Mouse (Mus musculus): ENCODE results near the gene Cog5. TPM values are rescaled to one million over a fixed set of nuclear protein-coding genes. Genes with fewer than 3 reads are reported as not detected.

Cog5 gene
- polyA plus RNA-seq, 2 experiments, result 6.0 to 7.8 TPM

DNA sequence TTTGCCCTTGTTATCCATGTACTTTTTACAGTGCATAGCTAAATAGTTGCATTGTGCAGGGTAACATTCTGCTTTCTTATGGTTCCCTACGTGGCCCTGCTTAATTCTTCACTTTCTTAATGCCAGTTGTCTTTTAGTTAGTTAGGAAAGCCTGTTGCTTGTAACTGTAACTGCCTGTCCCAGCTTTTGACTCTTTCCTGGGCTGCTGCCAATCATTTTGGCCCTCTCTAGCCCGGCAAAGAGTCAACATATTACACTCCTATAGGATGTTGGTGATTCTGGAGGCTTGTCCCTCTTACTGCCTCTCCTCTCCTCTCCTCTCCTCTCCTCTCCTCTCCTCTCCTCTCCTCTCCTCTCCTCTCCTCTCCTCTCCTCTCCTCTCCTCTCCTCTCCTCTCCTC is 51.5 kb downstream of the Cog5 start:
- DNase-seq (ENCODE audit: low read depth in 3 of 3, low spot score in 3 of 3) (no peak), ATAC-seq (ENCODE audit: insufficient read depth) (no peak)
- no peak overlapping the region for H3K4me3 ChIP-seq (ENCODE audit: insufficient read depth in 1 of 2, low read depth in 2 of 2, low read length in 2 of 2)
- 53% methylated on average over 2 of the region's 2 CpGs for whole genome bisulfite sequencing (ENCODE audit: insufficient replicate concordance)
- no peaks in the 10 kb centered on the region for H3K4me1 ChIP-seq (replicated peaks; ENCODE audit: control insufficient read depth in 2 of 2, insufficient read depth in 2 of 2, low read length in 1 of 2)
- no peak overlapping the region for H3K9ac ChIP-seq (replicated peaks)
- TF ChIP-seq CTCF (IDR thresholded peaks at IDR 0.05; ENCODE audit: low read depth), result no peak
- H3K27me3 ChIP-seq (ENCODE audit: control insufficient read depth, insufficient read depth, low read length), result no peaks in the 10 kb centered on the region
- no peak overlapping the region for H3K27ac ChIP-seq
- H3K4me2 ChIP-seq (ENCODE audit: low read depth), result no peak overlapping the region
- no peaks in the 10 kb centered on the region for H3K9me3 ChIP-seq (ENCODE audit: control insufficient read depth, low read length)
- H3K36me3 ChIP-seq (replicated peaks; ENCODE audit: control insufficient read depth, insufficient read depth, low read depth), result no peaks in the 10 kb centered on the region

DNA sequence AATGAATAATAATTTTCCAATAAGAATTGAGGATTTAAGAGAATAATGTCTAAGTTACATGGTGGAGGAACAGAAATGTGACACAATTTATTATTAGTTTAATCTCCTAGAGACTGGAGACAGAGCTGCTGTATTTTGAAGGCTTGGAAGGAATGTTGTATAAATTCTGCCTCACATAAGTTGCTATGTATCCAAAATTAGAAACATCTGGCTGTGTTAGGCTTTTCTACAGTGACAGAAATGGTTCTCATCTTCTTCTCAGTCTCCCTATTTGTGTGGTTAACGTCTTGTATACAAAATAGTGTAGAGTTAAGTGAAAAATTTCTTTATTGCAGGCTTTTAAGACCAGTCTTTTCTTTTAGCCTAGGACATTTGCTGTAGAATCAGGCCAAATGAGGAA is 52.9 kb downstream of the Cog5 start:
- no peak overlapping the region for H3K9ac ChIP-seq (replicated peaks)
- H3K9me3 ChIP-seq (ENCODE audit: control insufficient read depth, low read length), result no peaks in the 10 kb centered on the region
- H3K4me1 ChIP-seq (replicated peaks; ENCODE audit: control insufficient read depth in 2 of 2, insufficient read depth in 2 of 2, low read length in 1 of 2), result no peaks in the 10 kb centered on the region
- DNase-seq (ENCODE audit: low read depth in 3 of 3, low spot score in 3 of 3), result no peak
- no peak for TF ChIP-seq EP300 (IDR thresholded peaks at IDR 0.05; ENCODE audit: low read depth)
- no peak for TF ChIP-seq CTCF (IDR thresholded peaks at IDR 0.05; ENCODE audit: low read depth)
- no peaks in the 10 kb centered on the region for H3K36me3 ChIP-seq (replicated peaks; ENCODE audit: control insufficient read depth, insufficient read depth, low read depth)
- H3K4me2 ChIP-seq (ENCODE audit: low read depth), result no peak overlapping the region
- WGBS (ENCODE audit: insufficient replicate concordance), result 48% methylated on average over 1 of the region's 1 CpGs
- H3K27ac ChIP-seq, result no peak overlapping the region
- ATAC-seq (ENCODE audit: insufficient read depth), result no peak
- no peak overlapping the region for H3K4me3 ChIP-seq (ENCODE audit: insufficient read depth in 1 of 2, low read depth in 2 of 2, low read length in 2 of 2)
- H3K27me3 ChIP-seq (ENCODE audit: control insufficient read depth, insufficient read depth, low read length), result no peaks in the 10 kb centered on the region

DNA sequence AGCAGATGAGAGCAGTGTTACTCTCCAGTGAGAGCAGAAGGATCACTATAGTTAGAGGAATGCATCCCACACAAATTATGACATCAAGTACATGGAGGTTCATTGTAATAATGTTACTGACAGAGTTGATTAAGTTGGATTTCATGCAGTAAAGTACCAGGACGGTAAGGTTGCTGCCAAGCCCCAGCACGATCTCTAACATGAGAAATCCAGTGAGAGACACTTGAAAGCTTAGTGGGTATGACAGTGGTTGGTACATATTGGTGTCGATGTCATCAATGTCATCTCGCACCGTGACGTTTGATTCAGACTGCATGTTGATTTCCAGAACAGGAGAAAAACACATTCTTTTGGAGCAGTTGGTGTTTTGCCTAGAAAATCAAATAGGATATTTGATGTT is 55.0 kb downstream of the Cog5 start:
- Histone ChIP-seq H3K4me2 (ENCODE audit: low read depth) (no peak overlapping the region), H3K27ac (no peak overlapping the region), H3K27me3 (ENCODE audit: control insufficient read depth, insufficient read depth, low read length) (no peaks in the 10 kb centered on the region), H3K36me3 (replicated peaks; ENCODE audit: control insufficient read depth, insufficient read depth, low read depth) (no peaks in the 10 kb centered on the region), H3K4me3 (ENCODE audit: insufficient read depth in 1 of 2, low read depth in 2 of 2, low read length in 2 of 2) (no peak overlapping the region), H3K9ac (replicated peaks) (no peak overlapping the region), H3K9me3 (ENCODE audit: control insufficient read depth, low read length) (no peaks in the 10 kb centered on the region), H3K4me1 (replicated peaks; ENCODE audit: control insufficient read depth in 2 of 2, insufficient read depth in 2 of 2, low read length in 1 of 2) (no peaks in the 10 kb centered on the region)
- TF ChIP-seq CTCF (IDR thresholded peaks at IDR 0.05; ENCODE audit: low read depth), result no peak
- no peak for TF ChIP-seq EP300 (IDR thresholded peaks at IDR 0.05; ENCODE audit: low read depth)
- 83% methylated on average over 6 of the region's 6 CpGs for WGBS (ENCODE audit: insufficient replicate concordance)
- ATAC-seq (ENCODE audit: insufficient read depth), result no peak
- no peak for DNase-seq (ENCODE audit: low read depth in 3 of 3, low spot score in 3 of 3)

DNA sequence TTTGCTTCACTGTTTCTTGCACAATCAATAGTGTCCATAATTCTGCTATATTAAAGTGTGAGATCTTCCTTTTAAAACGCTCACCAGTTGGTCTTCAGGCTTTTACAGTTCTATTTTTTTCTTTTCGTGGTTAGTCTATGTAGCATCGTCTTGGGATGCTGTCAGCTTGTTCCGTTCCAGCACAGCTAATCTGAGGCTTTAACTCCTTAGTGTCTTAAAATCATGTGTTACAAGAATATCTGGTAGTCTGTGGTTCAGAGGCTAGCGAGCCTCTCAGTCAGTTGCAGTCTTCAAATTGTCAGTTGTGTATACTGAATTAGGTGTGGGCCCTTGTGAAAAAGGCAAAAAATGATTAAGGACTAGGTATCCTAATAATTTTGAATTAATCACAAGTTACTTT is 57.6 kb downstream of the Cog5 start:
- no peak overlapping the region for H3K9ac ChIP-seq (replicated peaks)
- H3K36me3 ChIP-seq (replicated peaks; ENCODE audit: control insufficient read depth, insufficient read depth, low read depth), result no peaks in the 10 kb centered on the region
- H3K27me3 ChIP-seq (ENCODE audit: control insufficient read depth, insufficient read depth, low read length), result no peaks in the 10 kb centered on the region
- no peak for TF ChIP-seq CTCF (IDR thresholded peaks at IDR 0.05; ENCODE audit: low read depth)
- TF ChIP-seq EP300 (IDR thresholded peaks at IDR 0.05; ENCODE audit: low read depth), result no peak
- H3K4me3 ChIP-seq (ENCODE audit: insufficient read depth in 1 of 2, low read depth in 2 of 2, low read length in 2 of 2), result no peak overlapping the region
- no peaks in the 10 kb centered on the region for H3K9me3 ChIP-seq (ENCODE audit: control insufficient read depth, low read length)
- H3K27ac ChIP-seq, result no peak overlapping the region
- H3K4me2 ChIP-seq (ENCODE audit: low read depth), result no peak overlapping the region
- WGBS (ENCODE audit: insufficient replicate concordance), result 37% methylated on average over 5 of the region's 5 CpGs
- no peaks in the 10 kb centered on the region for H3K4me1 ChIP-seq (replicated peaks; ENCODE audit: control insufficient read depth in 2 of 2, insufficient read depth in 2 of 2, low read length in 1 of 2)
- ATAC-seq (ENCODE audit: insufficient read depth) (no peak), DNase-seq (ENCODE audit: low read depth in 3 of 3, low spot score in 3 of 3) (no peak)

DNA sequence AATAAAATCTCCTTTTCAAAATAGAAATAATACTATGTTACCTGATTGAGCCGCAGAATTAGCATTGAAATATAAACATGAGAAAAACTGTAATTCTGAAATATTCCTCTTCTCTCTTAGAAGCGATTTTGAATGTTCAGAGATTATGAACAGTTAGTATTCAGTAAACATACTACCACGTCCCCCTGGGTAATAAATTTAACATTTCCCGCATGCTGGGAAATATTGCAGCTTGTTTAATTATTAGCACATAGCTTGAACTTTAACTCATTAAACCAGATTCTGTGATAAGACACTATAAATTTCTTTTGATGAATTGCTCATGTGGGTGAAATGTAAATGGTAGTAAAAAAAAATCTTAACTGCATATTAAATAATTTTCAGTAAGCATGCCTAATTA is 58.1 kb downstream of the Cog5 start:
- Histone ChIP-seq H3K4me1 (replicated peaks; ENCODE audit: control insufficient read depth in 2 of 2, insufficient read depth in 2 of 2, low read length in 1 of 2) (no peaks in the 10 kb centered on the region), H3K36me3 (replicated peaks; ENCODE audit: control insufficient read depth, insufficient read depth, low read depth) (no peaks in the 10 kb centered on the region), H3K4me3 (ENCODE audit: insufficient read depth in 1 of 2, low read depth in 2 of 2, low read length in 2 of 2) (no peak overlapping the region), H3K27ac (no peak overlapping the region), H3K27me3 (ENCODE audit: control insufficient read depth, insufficient read depth, low read length) (no peaks in the 10 kb centered on the region), H3K9ac (replicated peaks) (no peak overlapping the region), H3K4me2 (ENCODE audit: low read depth) (no peak overlapping the region), H3K9me3 (ENCODE audit: control insufficient read depth, low read length) (no peaks in the 10 kb centered on the region)
- DNase-seq (ENCODE audit: low read depth in 3 of 3, low spot score in 3 of 3) (no peak), ATAC-seq (ENCODE audit: insufficient read depth) (no peak)
- WGBS (ENCODE audit: insufficient replicate concordance), result 71% methylated on average over 4 of the region's 4 CpGs
- TF ChIP-seq CTCF (IDR thresholded peaks at IDR 0.05; ENCODE audit: low read depth) (no peak), EP300 (IDR thresholded peaks at IDR 0.05; ENCODE audit: low read depth) (no peak)

DNA sequence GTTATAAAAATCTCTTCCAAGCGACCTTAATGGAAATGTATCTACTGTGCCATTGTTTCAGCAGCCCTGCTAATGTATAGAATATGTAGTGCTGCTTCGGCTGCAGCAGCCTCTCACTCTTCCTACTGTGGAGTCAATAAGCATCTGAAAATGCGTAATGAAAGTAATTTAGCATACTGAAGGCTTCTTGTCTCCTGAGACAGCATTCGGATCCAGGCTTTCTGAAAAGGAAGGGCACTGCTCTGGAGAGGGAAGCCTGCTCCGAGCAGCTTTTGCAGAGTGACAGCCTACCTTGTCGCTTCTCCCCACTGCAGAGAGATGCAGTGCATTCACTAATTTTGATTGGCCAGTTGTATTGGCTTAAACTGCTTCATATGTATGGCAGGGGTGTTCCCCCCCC is 58.9 kb downstream of the Cog5 start, which contains the start of gene Gpr22:
TSS of gene Gpr22 (minus strand) at position 348 of the 400 bp plus-strand sequence.
- WGBS (ENCODE audit: insufficient replicate concordance), result 58% methylated on average over 6 of the region's 6 CpGs
- H3K27me3 ChIP-seq (ENCODE audit: control insufficient read depth, insufficient read depth, low read length), result no peaks in the 10 kb centered on the region
- no peak within 1 kb of the TSS for H3K27ac ChIP-seq
- no peak within 1 kb of the TSS for H3K9ac ChIP-seq (replicated peaks)
- ATAC-seq (ENCODE audit: insufficient read depth) (no peak), DNase-seq (ENCODE audit: low read depth in 3 of 3, low spot score in 3 of 3) (no peak)
- H3K4me1 ChIP-seq (replicated peaks; ENCODE audit: control insufficient read depth in 2 of 2, insufficient read depth in 2 of 2, low read length in 1 of 2), result no peaks in the 10 kb centered on the region
- H3K4me2 ChIP-seq (ENCODE audit: low read depth), result no peak within 1 kb of the TSS
- no peaks in the 10 kb centered on the region for H3K36me3 ChIP-seq (replicated peaks; ENCODE audit: control insufficient read depth, insufficient read depth, low read depth)
- no peak within 1 kb of the TSS for H3K4me3 ChIP-seq (ENCODE audit: insufficient read depth in 1 of 2, low read depth in 2 of 2, low read length in 2 of 2)
- TF ChIP-seq EP300 (IDR thresholded peaks at IDR 0.05; ENCODE audit: low read depth), result no peak
- no peak for TF ChIP-seq CTCF (IDR thresholded peaks at IDR 0.05; ENCODE audit: low read depth)
- H3K9me3 ChIP-seq (ENCODE audit: control insufficient read depth, low read length), result no peaks in the 10 kb centered on the region
